Mouse (Mus musculus): Measurements from ENCODE around the gene Ptprn2.

GRCm38 (mm10) chr12:116948151-116948928 lies 462.8 kb downstream of the Ptprn2 start:
- TF ChIP-seq CTCF (conservative IDR thresholded peaks at IDR 0.05 in 1 of 2, IDR thresholded peaks at IDR 0.05 in 1 of 2; ENCODE audit: low read depth in 2 of 2, low read length in 2 of 2): no peak
- no peak for TF ChIP-seq POLR2A (IDR thresholded peaks at IDR 0.05; ENCODE audit: low read depth, low read length)
- no peak for TF ChIP-seq USF1 (IDR thresholded peaks at IDR 0.05; ENCODE audit: low read depth, low read length)
- TF ChIP-seq EP300 (IDR thresholded peaks at IDR 0.05; ENCODE audit: low read length): no peak
- TF ChIP-seq MYC (IDR thresholded peaks at IDR 0.05; ENCODE audit: low read depth, low read length): no peak
- no peak for TF ChIP-seq NELFE (IDR thresholded peaks at IDR 0.05; ENCODE audit: low read depth, low read length)
- no peak for TF ChIP-seq RCOR1 (conservative IDR thresholded peaks at IDR 0.05; ENCODE audit: low read depth, low read length)
- no peak for TF ChIP-seq MAX (IDR thresholded peaks at IDR 0.05; ENCODE audit: low read length)
- TF ChIP-seq KAT2A (IDR thresholded peaks at IDR 0.05; ENCODE audit: insufficient replicate concordance, low read length): no peak
- TF ChIP-seq TCF12 (IDR thresholded peaks at IDR 0.05; ENCODE audit: low read depth, low read length): no peak
- no peak for TF ChIP-seq GABPA (IDR thresholded peaks at IDR 0.05; ENCODE audit: insufficient replicate concordance, low read depth, low read length)
